Comparison of ENCODE assay signal across 27 mouse cellular contexts in genomic region chr10:115861967-115862366, GRCm38 (mm10). TPM values are rescaled to one million over a fixed set of nuclear protein-coding genes. Genes with fewer than 3 reads are reported as not detected.
DNase-seq lines count a peak whose midpoint lies in the region; ATAC-seq lines count a peak whose summit lies in the region.
"Had no signal": no experiment of that assay in that cellular context is flagged by ENCODE, and none has a peak within 500 bp of the region (broad histone marks: within the 10 kb centered on the region; RNA-seq: fewer than 3 reads in every experiment).

No protein-coding gene starts in this region.

- H3K27me3 ChIP-seq in intestine, embryonic 16.5 days (replicated peaks; ENCODE audit: control insufficient read depth, insufficient read depth, low read length): no peaks in the 10 kb centered on the region
- no peaks in the 10 kb centered on the region for H3K27me3 ChIP-seq in intestine, embryonic 15.5 days (replicated peaks)
- H3K27me3 ChIP-seq in heart, embryonic 11.5 days (ENCODE audit: control insufficient read depth, insufficient read depth, low read length): no peaks in the 10 kb centered on the region
- H3K27me3 ChIP-seq: heart, embryonic 12.5 days; limb, embryonic 13.5 days; liver, embryonic 12.5 days; neural tube, embryonic 13.5 days had no signal

- H3K9ac ChIP-seq in intestine, embryonic 16.5 days (ENCODE audit: low read depth, low read length): no peak overlapping the region
- no peak overlapping the region for H3K9ac ChIP-seq in intestine, embryonic 15.5 days
- no peak overlapping the region for H3K9ac ChIP-seq in heart, embryonic 11.5 days (ENCODE audit: low read depth, low read length)
- H3K9ac ChIP-seq: heart, embryonic 12.5 days; limb, embryonic 13.5 days; liver, embryonic 12.5 days; lung, embryonic 14.5 days; neural tube, embryonic 13.5 days had no signal

- DNase-seq in lung, postnatal 25 days (ENCODE audit: low spot score): peak; percentile 8
- no peak for DNase-seq in lung, postnatal 14 days
- DNase-seq in lung, postnatal 36 days: peak; percentile 44
- DNase-seq: adrenal gland, postnatal 14 days; cerebellum, adult 2 months; cerebellum, postnatal 25 days; gastrocnemius, postnatal 10 days; heart, postnatal 10 days; kidney, adult 2 months; kidney, postnatal 14 days; layer of hippocampus, postnatal 36 days; lung, embryonic 14.5 days; midbrain, embryonic 14.5 days; thymus, postnatal 14 days had no signal

- peak; percentile 52; the same call in 1 of the 2 replicates for ATAC-seq in intestine, embryonic 16.5 days
- no peak for ATAC-seq in intestine, embryonic 15.5 days
- no peak for ATAC-seq in megakaryocyte progenitor cell, adult 5-6 weeks (replicated peaks; ENCODE audit: poor library complexity)
- no peak for ATAC-seq in heart, embryonic 11.5 days (replicated peaks; ENCODE audit: insufficient number of reproducible peaks, low FRiP score, low TSS enrichment)
- ATAC-seq: forebrain, embryonic 16.5 days; hindbrain, postnatal 0 days; liver, embryonic 12.5 days had no signal

- H3K9me3 ChIP-seq in intestine, embryonic 16.5 days (ENCODE audit: control insufficient read depth, low read length): no peaks in the 10 kb centered on the region
- H3K9me3 ChIP-seq in intestine, embryonic 15.5 days: no peaks in the 10 kb centered on the region
- no peaks in the 10 kb centered on the region for H3K9me3 ChIP-seq in heart, embryonic 11.5 days (replicated peaks; ENCODE audit: control insufficient read depth, low read length)
- H3K9me3 ChIP-seq: forebrain, embryonic 10.5 days; heart, embryonic 12.5 days; limb, embryonic 13.5 days; liver, embryonic 12.5 days; neural tube, embryonic 13.5 days had no signal

- H3K4me3 ChIP-seq in intestine, embryonic 16.5 days (ENCODE audit: low read length): no peak overlapping the region
- no peak overlapping the region for H3K4me3 ChIP-seq in intestine, embryonic 15.5 days (replicated peaks)
- no peak overlapping the region for H3K4me3 ChIP-seq in heart, embryonic 11.5 days (ENCODE audit: low read depth, low read length)
- H3K4me3 ChIP-seq: forebrain, embryonic 10.5 days; heart, embryonic 12.5 days; layer of hippocampus, adult 2 months; limb, embryonic 13.5 days; liver, embryonic 12.5 days; neural tube, embryonic 13.5 days had no signal

- H3K36me3 ChIP-seq in intestine, embryonic 16.5 days (ENCODE audit: control insufficient read depth, insufficient read depth, low read length): no peaks in the 10 kb centered on the region
- H3K36me3 ChIP-seq in intestine, embryonic 15.5 days: no peaks in the 10 kb centered on the region
- H3K36me3 ChIP-seq in heart, embryonic 11.5 days (ENCODE audit: control insufficient read depth, insufficient read depth, low read length): no peaks in the 10 kb centered on the region
- H3K36me3 ChIP-seq: forebrain, embryonic 10.5 days; heart, embryonic 12.5 days; limb, embryonic 13.5 days; liver, embryonic 12.5 days; neural tube, embryonic 13.5 days had no signal

- H3K27ac ChIP-seq in intestine, embryonic 16.5 days (ENCODE audit: low read length): no peak overlapping the region
- H3K27ac ChIP-seq in intestine, embryonic 15.5 days: no peak overlapping the region
- H3K27ac ChIP-seq in heart, embryonic 11.5 days (ENCODE audit: low read depth, low read length): no peak overlapping the region
- H3K27ac ChIP-seq: forebrain, embryonic 10.5 days; hindbrain, postnatal 0 days; layer of hippocampus, adult 2 months; limb, embryonic 13.5 days; liver, embryonic 12.5 days; neural tube, embryonic 13.5 days had no signal

- H3K4me1 ChIP-seq in intestine, embryonic 16.5 days (ENCODE audit: control insufficient read depth, insufficient read depth, low read length): no peaks in the 10 kb centered on the region
- H3K4me1 ChIP-seq in intestine, embryonic 15.5 days (replicated peaks): no peaks in the 10 kb centered on the region
- no peaks in the 10 kb centered on the region for H3K4me1 ChIP-seq in heart, embryonic 11.5 days (ENCODE audit: control insufficient read depth, insufficient read depth, low read length)
- H3K4me1 ChIP-seq: heart, embryonic 12.5 days; liver, embryonic 12.5 days; neural tube, embryonic 13.5 days had no signal

- H3K4me2 ChIP-seq in intestine, embryonic 16.5 days (ENCODE audit: low read depth, low read length): no peak overlapping the region
- H3K4me2 ChIP-seq in intestine, embryonic 15.5 days (replicated peaks): no peak overlapping the region
- no peak overlapping the region for H3K4me2 ChIP-seq in heart, embryonic 11.5 days
- H3K4me2 ChIP-seq: heart, embryonic 12.5 days; limb, embryonic 13.5 days; liver, embryonic 12.5 days; lung, embryonic 14.5 days; neural tube, embryonic 13.5 days had no signal

- 41% methylated on average over 5 of the region's 5 CpGs for WGBS in intestine, embryonic 16.5 days
- 39% methylated on average over 5 of the region's 5 CpGs for WGBS in intestine, embryonic 15.5 days
- WGBS in heart, embryonic 11.5 days (ENCODE audit: insufficient replicate concordance): 58% methylated on average over 5 of the region's 5 CpGs

RNA-seq across cellular contexts. Expression of gene Tspan8, which starts 45.3 kb away (rescaled TPM):
- polyA plus RNA-seq in intestine, embryonic 16.5 days (2015; fragmentation: Nextera tagmentation; extraction: Ambion mirVana): 229 and 235 TPM in 2 replicates
- polyA plus RNA-seq in intestine, embryonic 15.5 days (2015; fragmentation: Nextera tagmentation; extraction: Ambion mirVana): 205 and 222 TPM in 2 replicates
- 7.7 and 13.6 TPM in 2 replicates for total RNA-seq in megakaryocyte progenitor cell, adult 5-6 weeks (2015)
- total RNA-seq in megakaryocyte progenitor cell, adult 5-6 weeks (2017): 5.6 and 10.8 TPM in 2 replicates
- polyA plus RNA-seq in heart, embryonic 11.5 days (2014; fragmentation: Nextera tagmentation; extraction: Ambion mirVana): 2.7 and 4.3 TPM in 2 replicates
- total RNA-seq: granulocyte monocyte progenitor cell, adult 5-6 weeks had no signal
- polyA plus RNA-seq: midbrain, embryonic 14.5 days had no signal

Comparison
In these comparisons a context has a peak if more than half of its experiments do, and no peak if none do; other contexts are left out.
1. RNA of gene Tspan8, which starts 45.3 kb away (polyA plus RNA-seq): 229 to 235 TPM in intestine, embryonic 16.5 days and 205 to 222 TPM in intestine, embryonic 15.5 days; 2.7 to 4.3 TPM in heart, embryonic 11.5 days; every median in the first group is over 10 times any median in the second.